10 mouse cellular contexts compared by ENCODE assay signal in the genomic region with DNA sequence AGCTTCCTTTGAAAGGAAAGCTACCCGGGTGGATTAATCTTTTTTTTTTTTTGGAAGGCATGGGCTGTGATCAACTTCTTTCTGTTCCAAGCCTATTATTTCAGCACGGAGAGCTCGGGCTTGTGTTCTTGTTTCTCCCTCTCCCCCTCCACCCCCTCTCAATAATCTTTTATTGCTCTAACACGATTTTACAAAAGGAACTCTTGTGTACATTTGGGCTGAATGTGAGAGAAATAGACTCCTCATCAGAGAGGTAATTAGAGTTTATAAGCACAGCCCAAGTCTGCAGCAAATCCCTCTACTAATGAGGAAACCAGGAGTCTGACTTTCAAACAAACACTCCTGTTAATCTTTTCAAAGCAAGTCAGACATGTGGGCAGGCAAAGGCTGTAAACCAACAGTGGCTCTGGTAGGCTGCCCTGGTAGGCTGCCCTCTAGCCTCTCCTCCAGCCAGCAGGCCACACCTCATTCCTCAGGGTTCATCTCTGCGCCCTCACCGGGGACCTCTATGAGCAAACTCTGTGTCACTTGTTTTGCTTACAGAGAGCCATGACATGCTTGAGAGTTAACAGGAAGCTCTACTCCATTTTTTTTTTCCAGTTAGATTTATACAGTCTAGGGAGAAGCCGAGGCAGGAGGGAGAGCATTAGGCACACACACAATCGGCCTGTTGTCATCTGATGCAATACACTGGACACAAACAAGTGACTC.
DNase-seq lines count a peak whose midpoint lies in the region; ATAC-seq lines count a peak whose summit lies in the region.
"Had no signal": no experiment of that assay in that cellular context is flagged by ENCODE, and none has a peak within 500 bp of the region (broad histone marks: within the 10 kb centered on the region; RNA-seq: fewer than 3 reads in every experiment).

No protein-coding gene starts in this region.

- no peak overlapping the region for H3K9ac ChIP-seq in limb, embryonic 12.5 days (replicated peaks)
- H3K9ac ChIP-seq: liver, embryonic 14.5 days had no signal

- H3K4me1 ChIP-seq in limb, embryonic 12.5 days (replicated peaks): peaks cover 69% of the 10 kb centered on the region

- H3K4me3 ChIP-seq in limb, embryonic 12.5 days (replicated peaks): no peak overlapping the region

- peak overlapping the region; percentile 82 for H3K27ac ChIP-seq in limb, embryonic 12.5 days
- H3K27ac ChIP-seq: liver, embryonic 14.5 days had no signal

- WGBS in limb, embryonic 12.5 days: 10% methylated on average over 8 of the region's 8 CpGs

- H3K27me3 ChIP-seq in limb, embryonic 12.5 days: peaks cover 19% of the 10 kb centered on the region

- H3K36me3 ChIP-seq in limb, embryonic 12.5 days: no peaks in the 10 kb centered on the region

- peak; percentile 64 for DNase-seq in urinary bladder, postnatal 14 days (ENCODE audit: low spot score)
- DNase-seq in urinary bladder, postnatal 4 days (ENCODE audit: low spot score in 2 of 2): no peak
- peak; percentile 67 for DNase-seq in forelimb bud, embryonic 11.5 days (ENCODE audit: low read depth, low spot score)
- peak; percentile 55 for DNase-seq in yolk sac, embryonic 10.5 days (ENCODE audit: low spot score)
- no peak for DNase-seq in layer of hippocampus, postnatal 10 days (ENCODE audit: low spot score in 2 of 2)
- DNase-seq in layer of hippocampus, postnatal 14 days (ENCODE audit: low spot score in 2 of 2): no peak
- DNase-seq: cerebellum, adult 8-10 months had no signal

- no peaks in the 10 kb centered on the region for H3K9me3 ChIP-seq in limb, embryonic 12.5 days

- peak overlapping the region; percentile 39 for H3K4me2 ChIP-seq in limb, embryonic 12.5 days

- no peak for ATAC-seq in limb, embryonic 12.5 days (ENCODE audit: insufficient number of reproducible peaks, insufficient read depth, low FRiP score, low TSS enrichment, low read depth)
- ATAC-seq in monocyte, adult 5-6 weeks (replicated peaks; ENCODE audit: insufficient number of reproducible peaks, low FRiP score, low TSS enrichment, poor library complexity, severe bottlenecking): no peak

Comparison
In these comparisons a context has a peak if more than half of its experiments do, and no peak if none do; other contexts are left out.
1. DNase-seq: peak in urinary bladder, postnatal 14 days (single experiment), forelimb bud, embryonic 11.5 days (single experiment) and yolk sac, embryonic 10.5 days (single experiment); none in urinary bladder, postnatal 4 days (0 of 2), layer of hippocampus, postnatal 10 days (0 of 2) and layer of hippocampus, postnatal 14 days (0 of 2).